Mouse (Mus musculus): ENCODE measurements around the gene Taar7b.

- no peak for TF ChIP-seq CTCF (IDR thresholded peaks at IDR 0.05; ENCODE audit: extremely low read depth, insufficient read depth, low read length)
- TF ChIP-seq POLR2A (IDR thresholded peaks at IDR 0.05; ENCODE audit: extremely low read depth, insufficient read depth, low read length) = no peak
Observed at GRCm38 (mm10) chr10:23993381-23993780, 6.4 kb upstream of the Taar7b start, which contains the start of gene Taar7a.

All from cortical plate, adult 2 months (tissue).